Mouse (Mus musculus) neural tube, embryonic 14.5 days (tissue): ENCODE measurements around the gene Gm31571. TPM values are rescaled to one million over a fixed set of nuclear protein-coding genes. Genes with fewer than 3 reads are reported as not detected.
"Not testable (repeated sequence)": the region's sequence is repeated elsewhere in the genome, so short reads cannot be mapped to it uniquely, and the experiment has no call there.

ENCODE experiments used
- ATAC-seq: fragments of 200-750 bp; cut with Nextera tagmentation; 2 replicates; pipeline ENCODE4 v1.8.0; 2017; ENCODE audit warnings: low read depth, mild to moderate bottlenecking, moderate TSS enrichment, moderate library complexity
- H3K27ac ChIP-seq: fragments of 300-500 bp; sonication (generic); 2 replicates; pipeline ENCODE4 v1.5.1; 2014; ENCODE audit warnings: low read depth, mild to moderate bottlenecking, control low read depth, low read length, moderate library complexity, mixed read lengths
- H3K27me3 ChIP-seq: fragments of 300-500 bp; sonication (generic); 2 replicates; pipeline ENCODE4 v1.6.1; 2014; ENCODE audit warnings: low read length; ENCODE audit not compliant: control insufficient read depth, insufficient read depth
- H3K36me3 ChIP-seq: fragments of 300-500 bp; sonication (generic); 2 replicates; pipeline ENCODE4 v1.6.1; 2014; ENCODE audit warnings: low read length, mixed read lengths; ENCODE audit not compliant: control insufficient read depth, insufficient read depth
- H3K4me1 ChIP-seq: fragments of 300-500 bp; sonication (generic); 2 replicates; pipeline ENCODE4 v1.6.1; 2014; ENCODE audit warnings: low read length; ENCODE audit not compliant: control insufficient read depth, insufficient read depth
- H3K4me2 ChIP-seq: fragments of 300-500 bp; sonication (generic); 2 replicates; pipeline ENCODE4 v1.6.1; 2014; ENCODE audit warnings: mild to moderate bottlenecking, low read depth, low read length, control low read depth
- H3K4me3 ChIP-seq: fragments of 300-500 bp; sonication (generic); 2 replicates; pipeline ENCODE4 v1.5.1; 2014; ENCODE audit warnings: low read depth, low read length, control low read depth, mixed read lengths
- H3K9ac ChIP-seq: fragments of 300-500 bp; sonication (generic); replicated peaks from 2 replicates; pipeline ENCODE4 v1.6.1; 2014; ENCODE audit warnings: low read depth, mild to moderate bottlenecking, control low read depth, low read length, mixed read lengths
- H3K9me3 ChIP-seq: fragments of 300-500 bp; sonication (generic); 2 replicates; pipeline ENCODE4 v1.6.1; 2016; ENCODE audit warnings: low read length; ENCODE audit not compliant: control insufficient read depth
- WGBS: fragments of 180-500 bp; shearing (Covaris S2); extraction: QIAGEN DNeasy Blood & Tissue Kit; methylation state at CpG from one replicate; pipeline ENCODE4 v1.1.7; 2014; 5-methylcytosine and 5-hydroxymethylcytosine counted together
- polyA plus RNA-seq: library from polyadenylated mRNA; unstranded; fragments of >200 nt; fragmentation: Nextera tagmentation; extraction: Ambion mirVana; gene quantifications from 2 replicates; pipeline ENCODE4 v1.2.1, GENCODE M21; 2014

Gene Gm31571
- not detected in 2 replicates for polyA plus RNA-seq

GRCm38 (mm10) chrY:22051253-22051652 is at the start of gene Gm31571:
Gene Gm31571, minus strand, starts transcription at chrY:22051353.
- H3K4me3 ChIP-seq, H3K27ac ChIP-seq, H3K36me3 ChIP-seq, H3K4me1 ChIP-seq, H3K9me3 ChIP-seq, ATAC-seq, H3K9ac ChIP-seq, H3K4me2 ChIP-seq, H3K27me3 ChIP-seq: not testable (repeated sequence)
- no CpG with 5 or more reads among the region's 6 CpGs for WGBS
